Mouse (Mus musculus) layer of hippocampus, adult 11-12 months (tissue): ENCODE data around the gene Stk39.

Source experiments
- DNase-seq: peaks from one replicate; pipeline ENCODE4 v3.0.0; 2022; ENCODE audit warnings: low spot score

Stk39 gene

GRCm38 (mm10) chr2:68232929-68233328 lies 239.1 kb downstream of the Stk39 start:
- no peak for DNase-seq

GRCm38 (mm10) chr2:68229872-68230271 lies 242.2 kb downstream of the Stk39 start:
- no peak for DNase-seq

- no peak for DNase-seq
Measured at GRCm38 (mm10) chr2:68229081-68229480, 243.0 kb downstream of the Stk39 start.

GRCm38 (mm10) chr2:68222227-68222873 lies 249.7 kb downstream of the Stk39 start:
- no peak for DNase-seq

GRCm38 (mm10) chr2:68221226-68221625 lies 250.8 kb downstream of the Stk39 start:
- peak; percentile 22 for DNase-seq

GRCm38 (mm10) chr2:68219823-68220222 lies 252.2 kb downstream of the Stk39 start:
- no peak for DNase-seq

GRCm38 (mm10) chr2:68215176-68215575 lies 256.9 kb downstream of the Stk39 start:
- no peak for DNase-seq

GRCm38 (mm10) chr2:68214400-68214799 lies 257.7 kb downstream of the Stk39 start:
- DNase-seq = no peak

- DNase-seq = no peak
Measured at GRCm38 (mm10) chr2:68211443-68211842, 260.6 kb downstream of the Stk39 start.

- no peak for DNase-seq
Measured at GRCm38 (mm10) chr2:68196245-68196644, 275.8 kb downstream of the Stk39 start.

- no peak for DNase-seq
Measured at GRCm38 (mm10) chr2:68194444-68194843, 277.6 kb downstream of the Stk39 start.

GRCm38 (mm10) chr2:68193465-68193837 lies 278.6 kb downstream of the Stk39 start:
- no peak for DNase-seq

- no peak for DNase-seq
Measured at GRCm38 (mm10) chr2:68192605-68193464, 279.2 kb downstream of the Stk39 start.

- no peak for DNase-seq
Measured at GRCm38 (mm10) chr2:68176425-68176824, 295.6 kb downstream of the Stk39 start.

GRCm38 (mm10) chr2:68171306-68171705 lies 300.8 kb downstream of the Stk39 start:
- no peak for DNase-seq

- no peak for DNase-seq
Measured at GRCm38 (mm10) chr2:68162012-68162411, 310.1 kb downstream of the Stk39 start.

- DNase-seq = no peak
Measured at GRCm38 (mm10) chr2:68160566-68160965, 311.5 kb downstream of the Stk39 start.
